ENCODE assay signal across 18 mouse cellular contexts in genomic region chr17:28212391-28212790, GRCm38 (mm10). TPM values are rescaled to one million over a fixed set of nuclear protein-coding genes. Genes with fewer than 3 reads are reported as not detected.
A peak's percentile ranks its signal among the peaks of the same experiment; 100 is the strongest.
DNase-seq lines count a peak whose midpoint lies in the region; TF ChIP-seq lines count a peak whose summit lies in the region.
"Had no signal": no experiment of that assay in that cellular context is flagged by ENCODE, and none has a peak within 500 bp of the region (broad histone marks: within the 10 kb centered on the region; RNA-seq: fewer than 3 reads in every experiment).

No protein-coding gene starts in this region.

- no peak for TF ChIP-seq CTCF in gastrocnemius, adult 2 months (IDR thresholded peaks at IDR 0.05)
- no peak for TF ChIP-seq CTCF in spleen, adult 2 months (IDR thresholded peaks at IDR 0.05; ENCODE audit: extremely low read depth, insufficient read depth, insufficient read length, insufficient replicate concordance)

- H3K4me1 ChIP-seq in spleen, adult 2 months (ENCODE audit: control insufficient read depth, insufficient read depth, insufficient read length), result peaks cover 31% of the 10 kb centered on the region; the same call in 1 of the 2 replicates
- H3K4me1 ChIP-seq in embryonic facial prominence, embryonic 10.5 days, result peaks cover 32% of the 10 kb centered on the region

- intact Hi-C loops in gastrocnemius, adult 2 months (cut with DNase I), result no loop called here
- intact Hi-C loops in left cerebral cortex, postnatal 14 days (cut with DNase I), result no loop called here
- intact Hi-C loops in left cerebral cortex, postnatal 25 days (cut with DNase I), result no loop called here

- WGBS in spleen, adult 2 months, result 51% methylated on average over 9 of the region's 9 CpGs
- 67% methylated on average over 9 of the region's 9 CpGs for WGBS in embryonic facial prominence, embryonic 10.5 days

- H3K9me3 ChIP-seq in embryonic facial prominence, embryonic 10.5 days, result no peaks in the 10 kb centered on the region
- H3K9me3 ChIP-seq: embryonic facial prominence, embryonic 12.5 days; hindbrain, embryonic 12.5 days; stomach, embryonic 15.5 days had no signal

- H3K27me3 ChIP-seq in spleen, adult 2 months (ENCODE audit: control insufficient read depth, insufficient read depth, low read length), result no peaks in the 10 kb centered on the region
- peaks cover 21% of the 10 kb centered on the region for H3K27me3 ChIP-seq in embryonic facial prominence, embryonic 10.5 days (replicated peaks; ENCODE audit: low read depth, poor library complexity, severe bottlenecking)
- H3K27me3 ChIP-seq: embryonic facial prominence, embryonic 12.5 days; hindbrain, embryonic 12.5 days; stomach, embryonic 15.5 days had no signal

- H3K36me3 ChIP-seq in spleen, adult 2 months (ENCODE audit: control insufficient read depth, insufficient read depth, low read length), result no peaks in the 10 kb centered on the region
- no peaks in the 10 kb centered on the region for H3K36me3 ChIP-seq in embryonic facial prominence, embryonic 10.5 days (replicated peaks)
- H3K36me3 ChIP-seq: embryonic facial prominence, embryonic 12.5 days; hindbrain, embryonic 12.5 days; stomach, embryonic 15.5 days had no signal

- TF ChIP-seq POLR2A in spleen, adult 2 months (IDR thresholded peaks at IDR 0.05; ENCODE audit: low read depth, low read length), result no peak

- no peak overlapping the region for H3K4me3 ChIP-seq in gastrocnemius, adult 2 months
- no peak overlapping the region for H3K4me3 ChIP-seq in spleen, adult 2 months (ENCODE audit: extremely low read depth, insufficient read depth, insufficient read length)
- no peak overlapping the region for H3K4me3 ChIP-seq in embryonic facial prominence, embryonic 10.5 days
- H3K4me3 ChIP-seq: embryonic facial prominence, embryonic 12.5 days; heart, adult 2 months; hindbrain, embryonic 12.5 days; layer of hippocampus, adult 2 months; left cerebral cortex, adult 2 months; stomach, embryonic 15.5 days had no signal

- no peak for DNase-seq in gastrocnemius, adult 2 months
- DNase-seq in gastrocnemius, postnatal 10 days, result no peak
- DNase-seq in spleen, adult 2 months (ENCODE audit: low read depth in 1 of 2, low spot score in 2 of 2), result no peak
- DNase-seq in spleen, adult 12 weeks (ENCODE audit: low spot score), result no peak
- no peak for DNase-seq in embryonic facial prominence, embryonic 10.5 days (ENCODE audit: low spot score)
- DNase-seq in left cerebral cortex, postnatal 14 days (ENCODE audit: low spot score in 2 of 2), result no peak
- DNase-seq in heart, adult 11 months, result no peak
- no peak for DNase-seq in left cerebral cortex, postnatal 25 days (ENCODE audit: low spot score in 2 of 2)
- DNase-seq: adrenal gland, postnatal 10 days; cerebellum, adult 18-20 months; forebrain, postnatal 0 days; kidney, postnatal 10 days had no signal

- 0 out of 2 replicates have a peak overlapping the region, but pooled peaks have one; percentile 16 for H3K27ac ChIP-seq in gastrocnemius, adult 2 months
- peak overlapping the region; percentile 77 for H3K27ac ChIP-seq in spleen, adult 2 months (ENCODE audit: insufficient read depth, low read length)
- 0 out of 2 replicates have a peak overlapping the region, but pooled peaks have one; percentile 25 for H3K27ac ChIP-seq in embryonic facial prominence, embryonic 10.5 days (replicated peaks)
- H3K27ac ChIP-seq: embryonic facial prominence, embryonic 12.5 days; heart, adult 2 months; hindbrain, embryonic 12.5 days; layer of hippocampus, adult 2 months; left cerebral cortex, adult 2 months; stomach, embryonic 15.5 days had no signal

RNA-seq across cellular contexts. Expression of gene Def6, which starts 4.8 kb away (rescaled TPM):
- total RNA-seq in gastrocnemius, adult 2 months (2021), result 1 to 10 TPM; 1.5 to 1.6 TPM
- 1 to 10 TPM; 3.6 to 7.5 TPM for total RNA-seq in gastrocnemius, postnatal 10 days (2021)
- 69.7 and 79.0 TPM in 2 replicates for polyA plus RNA-seq in spleen, adult 2 months (2012; rRNA removed)
- 3.4 and 3.7 TPM in 2 replicates for polyA plus RNA-seq in embryonic facial prominence, embryonic 10.5 days (2016; fragmentation: Nextera tagmentation; extraction: Ambion mirVana)
- total RNA-seq in left cerebral cortex, postnatal 14 days (2021), result 1 to 10 TPM; 4.7 to 5.3 TPM
- total RNA-seq in left cerebral cortex, postnatal 25 days (2021), result 1 to 10 TPM; 2.9 to 3.1 TPM

RNA-seq across cellular contexts. Expression of gene Ppard, which starts 20.1 kb away (rescaled TPM):
- total RNA-seq in gastrocnemius, adult 2 months (2021), result 10 to 100 TPM; 29.1 to 30.7 TPM
- total RNA-seq in gastrocnemius, postnatal 10 days (2021), result 10 to 100 TPM; 30.2 to 31.5 TPM
- polyA plus RNA-seq in spleen, adult 2 months (2012; rRNA removed), result 23.2 and 28.8 TPM in 2 replicates
- 1.4 and 1.9 TPM in 2 replicates for polyA plus RNA-seq in embryonic facial prominence, embryonic 10.5 days (2016; fragmentation: Nextera tagmentation; extraction: Ambion mirVana)
- total RNA-seq in left cerebral cortex, postnatal 14 days (2021), result 10 to 100 TPM; 28.3 to 28.7 TPM
- 10 to 100 TPM; 26.6 to 28.8 TPM for total RNA-seq in left cerebral cortex, postnatal 25 days (2021)

RNA-seq across cellular contexts. Expression of gene Zfp523, which starts 35.5 kb away (rescaled TPM):
- 10 to 100 TPM; 12.9 to 13.9 TPM for total RNA-seq in gastrocnemius, adult 2 months (2021)
- 10 to 100 TPM; 24.6 to 26.6 TPM for total RNA-seq in gastrocnemius, postnatal 10 days (2021)
- 31.0 and 33.2 TPM in 2 replicates for polyA plus RNA-seq in spleen, adult 2 months (2012; rRNA removed)
- 32.8 and 35.9 TPM in 2 replicates for polyA plus RNA-seq in embryonic facial prominence, embryonic 10.5 days (2016; fragmentation: Nextera tagmentation; extraction: Ambion mirVana)
- total RNA-seq in left cerebral cortex, postnatal 14 days (2021), result 100 to 1,000 TPM in 1 of 2 experiments, 10 to 100 TPM in 1; 97.0 to 105 TPM
- total RNA-seq in left cerebral cortex, postnatal 25 days (2021), result 100 to 1,000 TPM; 110 to 113 TPM

Comparison
In these comparisons a context has a peak if more than half of its experiments do, and no peak if none do; other contexts are left out.
1. H3K27ac ChIP-seq: peak in every context shown above with its lines; median percentile 77 in spleen, adult 2 months; 25 in embryonic facial prominence, embryonic 10.5 days; 16 in gastrocnemius, adult 2 months.